Mouse (Mus musculus) cerebellum, postnatal 25 days (tissue): ENCODE measurements at regions not wholly inside any gene's neighbourhood (a gene's known extent, or its start where the extent isn't known, plus 50 kb on each side); places are given as distances from the start of the nearest gene placed in this dataset.

Experiments used
- DNase-seq, 2 experiments: peaks; one replicate each; pipeline ENCODE4 v3.0.0; 2021; ENCODE audit warnings: mixed read lengths in 2 of 2

GRCm38 (mm10) chr8:26848955-26849684, 128.0 kb upstream of the Zfp703 start:
- DNase-seq = no peak

DNA sequence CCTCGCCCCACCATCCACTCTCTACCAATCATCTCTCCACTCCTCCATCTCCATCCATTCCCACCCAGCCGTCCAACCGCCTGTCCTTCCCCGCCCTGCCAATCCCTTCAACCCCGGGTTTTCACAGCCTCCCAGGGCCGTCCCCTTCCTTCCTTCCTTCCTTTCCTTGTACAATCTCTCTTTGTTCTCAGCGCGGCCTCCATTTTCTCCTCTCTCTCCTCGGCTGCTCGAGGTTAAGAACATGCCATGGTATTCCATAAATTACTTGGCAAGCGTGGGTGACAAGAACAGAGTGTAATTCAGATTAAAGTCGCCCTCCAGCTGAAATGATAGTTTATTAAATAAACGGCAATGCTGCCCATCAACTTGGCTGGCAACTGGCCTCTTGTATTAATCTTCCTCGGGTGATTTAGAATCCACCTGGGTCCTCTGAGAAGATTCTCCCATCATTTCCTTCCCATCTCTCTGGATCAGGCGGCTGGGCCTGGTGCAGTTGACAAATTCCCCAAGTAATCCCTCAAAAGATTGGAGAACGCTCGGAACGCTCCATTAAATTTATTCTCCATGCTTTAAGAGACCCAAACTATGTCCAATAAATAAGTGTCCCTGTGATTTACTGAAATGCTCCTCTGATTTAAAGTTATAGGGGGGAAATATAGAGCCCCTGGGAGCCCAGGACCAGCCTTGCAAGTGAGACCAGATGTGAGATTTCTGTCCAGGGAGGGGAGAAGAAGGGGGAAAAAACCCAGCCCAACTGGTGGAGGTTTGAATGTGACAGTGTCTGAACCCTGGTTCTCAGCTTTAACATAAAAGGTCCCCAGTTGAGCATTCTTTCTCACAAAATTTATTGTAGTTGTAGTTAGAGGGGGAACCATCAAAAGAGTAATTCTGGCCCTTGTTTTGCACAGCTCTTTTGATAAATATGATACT, 125.0 kb upstream of the Zfp703 start:
- DNase-seq = no peak

- no peak for DNase-seq
These were observed 124.2 kb upstream of the Zfp703 start for GRCm38 (mm10) chr8:26852921-26853320.

GRCm38 (mm10) chr8:26854557-26855238, 122.4 kb upstream of the Zfp703 start:
- DNase-seq = no peak

DNA sequence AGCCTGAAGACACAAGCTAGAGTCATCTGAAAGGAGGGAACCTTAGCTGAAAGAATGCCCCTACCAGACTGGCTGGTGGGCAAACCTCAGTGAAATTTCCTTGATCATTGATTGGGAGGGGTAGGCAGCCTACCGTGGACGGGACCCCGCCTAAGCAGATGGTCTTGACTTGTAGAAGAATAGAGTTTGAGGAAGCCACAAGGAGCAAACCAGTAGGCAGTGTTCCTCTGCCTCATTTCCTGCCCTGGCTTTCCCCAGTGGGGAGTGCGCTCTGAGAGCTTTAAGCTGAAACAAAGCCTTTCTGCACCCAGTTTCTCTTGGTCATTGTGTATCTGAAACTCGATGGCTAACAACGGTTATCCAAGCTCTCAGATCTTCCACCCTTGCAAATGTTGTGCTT, 121.9 kb upstream of the Zfp703 start:
- DNase-seq = no peak

DNA sequence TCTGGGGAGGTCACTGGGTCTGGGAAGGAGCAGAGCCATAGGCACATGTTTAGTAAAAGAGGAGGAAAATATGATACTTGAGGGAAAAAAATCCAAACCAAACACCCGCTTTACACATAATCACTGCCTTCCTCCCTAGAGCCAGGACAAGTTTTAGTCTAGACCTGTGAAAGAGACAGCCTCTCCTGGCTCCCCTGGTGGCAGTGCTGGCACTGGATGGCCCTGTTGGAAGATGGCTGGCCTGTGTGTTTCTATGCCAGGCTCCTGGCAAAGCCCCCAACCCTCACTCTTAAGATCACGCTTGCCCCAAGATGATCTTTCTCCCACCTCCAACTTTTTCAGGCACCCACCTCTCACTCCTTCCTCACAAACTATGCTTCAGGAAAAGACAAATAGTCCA, 112.6 kb upstream of the Zfp703 start:
- no peak for DNase-seq

GRCm38 (mm10) chr8:26864971-26865370, 112.2 kb upstream of the Zfp703 start:
- DNase-seq = no peak

- no peak for DNase-seq
These were observed 108.8 kb upstream of the Zfp703 start for GRCm38 (mm10) chr8:26868101-26868848.

- no peak for DNase-seq
These were observed 108.3 kb upstream of the Zfp703 start for GRCm38 (mm10) chr8:26868849-26869110.

- no peak for DNase-seq
These were observed 105.3 kb upstream of the Zfp703 start for GRCm38 (mm10) chr8:26871838-26872237.

DNA sequence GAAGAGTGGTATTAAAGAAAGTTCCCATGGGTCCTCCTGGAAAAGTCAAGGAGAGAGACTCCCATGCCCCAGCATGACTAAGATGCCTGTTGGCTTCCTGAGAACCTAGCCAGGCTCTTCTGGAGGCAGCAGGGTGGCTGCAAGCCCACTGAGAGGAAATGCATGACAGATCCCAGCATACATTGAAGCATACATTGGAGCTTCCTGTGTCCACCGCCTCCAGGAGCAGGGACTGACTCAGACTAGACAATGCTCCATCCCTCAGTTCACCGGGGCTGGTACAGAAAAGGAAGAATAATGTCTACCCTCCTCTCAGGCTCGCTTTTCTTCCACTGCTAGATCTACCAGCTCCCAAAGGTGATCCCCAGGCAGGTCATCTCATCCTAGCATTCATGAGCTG, 104.7 kb upstream of the Zfp703 start:
- DNase-seq = no peak

- no peak for DNase-seq
These were observed 104.3 kb upstream of the Zfp703 start for GRCm38 (mm10) chr8:26872815-26873214.

- DNase-seq = no peak
These were observed 96.9 kb upstream of the Zfp703 start for GRCm38 (mm10) chr8:26880177-26880576.

GRCm38 (mm10) chr8:26881268-26882120, 95.6 kb upstream of the Zfp703 start:
- no peak for DNase-seq

- DNase-seq = no peak
These were observed 94.5 kb upstream of the Zfp703 start for GRCm38 (mm10) chr8:26882616-26883015.

GRCm38 (mm10) chr8:26883285-26883684, 93.8 kb upstream of the Zfp703 start:
- no peak for DNase-seq

DNA sequence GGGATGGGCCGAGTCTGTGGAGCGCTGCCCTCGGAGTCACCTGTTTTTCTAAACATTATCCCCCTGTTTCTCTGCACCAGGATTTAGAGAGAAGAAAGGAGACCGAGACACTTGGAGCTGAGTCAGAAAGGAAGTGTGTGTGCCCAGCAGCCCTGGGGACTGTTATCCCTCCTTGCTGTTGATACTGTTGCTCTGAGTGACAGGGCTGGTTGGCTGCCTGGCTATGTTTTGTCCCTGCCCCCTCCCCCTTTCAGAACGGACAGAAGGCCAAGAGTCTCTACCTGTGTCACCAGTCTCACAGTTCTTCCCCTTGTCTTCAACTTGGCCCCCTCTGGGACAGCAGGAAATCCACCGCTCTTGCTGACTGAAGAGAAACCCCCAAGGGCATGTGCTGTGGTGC, 93.4 kb upstream of the Zfp703 start:
- no peak for DNase-seq

GRCm38 (mm10) chr8:26884350-26884749, 92.8 kb upstream of the Zfp703 start:
- no peak for DNase-seq

- no peak for DNase-seq
These were observed 91.8 kb upstream of the Zfp703 start for GRCm38 (mm10) chr8:26885365-26885764.

GRCm38 (mm10) chr8:26886783-26887486, 90.2 kb upstream of the Zfp703 start:
- no peak for DNase-seq

- no peak for DNase-seq
These were observed 89.6 kb upstream of the Zfp703 start for GRCm38 (mm10) chr8:26887551-26887950.
